Mouse (Mus musculus) heart, embryonic 14.5 days (tissue): ENCODE data around the gene Rin3. TPM values are rescaled to one million over a fixed set of nuclear protein-coding genes. Genes with fewer than 3 reads are reported as not detected.
"Not testable (repeated sequence)": the region's sequence is repeated elsewhere in the genome, so short reads cannot be mapped to it uniquely, and the experiment has no call there.

Experiments used
- ATAC-seq: fragments of 200-750 bp; cut with Nextera tagmentation; 2 replicates; pipeline ENCODE4 v1.8.0; 2017; ENCODE audit warnings: low read depth, moderate TSS enrichment; ENCODE audit not compliant: insufficient number of reproducible peaks, insufficient read depth, low FRiP score
- H3K27ac ChIP-seq, 2 experiments: fragments of 200-500 bp in 1 of 2; fragments of 300-500 bp in 1 of 2; sonication (generic) in 1 of 2; replicated peaks in 1 of 2; 2 replicates each; pipeline ENCODE4 v1.5.1; 2012 to 2014; ENCODE audit warnings: low read depth in 2 of 2, low read length in 2 of 2, control low read depth in 1 of 2, mild to moderate bottlenecking in 1 of 2, mixed read lengths in 1 of 2; ENCODE audit not compliant: control insufficient read depth in 1 of 2, insufficient read depth in 1 of 2
- H3K27me3 ChIP-seq: fragments of 300-500 bp; sonication (generic); 2 replicates; pipeline ENCODE4 v1.6.1; 2014; ENCODE audit warnings: mild to moderate bottlenecking, low read length, control low read depth; ENCODE audit not compliant: control insufficient read depth, insufficient read depth
- H3K36me3 ChIP-seq: fragments of 300-500 bp; sonication (generic); 2 replicates; pipeline ENCODE4 v1.6.1; 2014; ENCODE audit warnings: mild to moderate bottlenecking, control low read depth, low read length, mixed read lengths; ENCODE audit not compliant: control insufficient read depth, insufficient read depth
- H3K4me1 ChIP-seq, 2 experiments: fragments of 200-500 bp in 1 of 2; fragments of 300-500 bp in 1 of 2; sonication (generic) in 1 of 2; 2 replicates each; pipeline ENCODE4 v1.6.1; 2012 to 2014; ENCODE audit warnings: low read length in 2 of 2, control low read depth in 1 of 2, mixed read lengths in 1 of 2; ENCODE audit not compliant: control insufficient read depth in 2 of 2, insufficient read depth in 2 of 2
- H3K4me2 ChIP-seq: fragments of 300-500 bp; sonication (generic); 2 replicates; pipeline ENCODE4 v1.6.1; 2014; ENCODE audit warnings: mild to moderate bottlenecking, low read length
- H3K4me3 ChIP-seq, 2 experiments: fragments of 200-500 bp in 1 of 2; fragments of 300-500 bp in 1 of 2; sonication (generic) in 1 of 2; 2 replicates each; pipeline ENCODE4 v1.5.1; 2012 to 2014; ENCODE audit warnings: low read length in 2 of 2, mild to moderate bottlenecking in 2 of 2, control low read depth in 1 of 2, low read depth in 1 of 2, moderate library complexity in 1 of 2; ENCODE audit not compliant: control insufficient read depth in 1 of 2, insufficient read depth in 1 of 2
- H3K9ac ChIP-seq: fragments of 300-500 bp; sonication (generic); 2 replicates; pipeline ENCODE4 v1.6.1; 2014; ENCODE audit warnings: mild to moderate bottlenecking, low read length
- H3K9me3 ChIP-seq: fragments of 300-500 bp; sonication (generic); 2 replicates; pipeline ENCODE4 v1.6.1; 2016; ENCODE audit warnings: low read length, control low read depth; ENCODE audit not compliant: control insufficient read depth
- WGBS: fragments of 180-500 bp; shearing (Covaris S2); extraction: QIAGEN DNeasy Blood & Tissue Kit; methylation state at CpG from one replicate; pipeline ENCODE4 v1.1.7; 2014; 5-methylcytosine and 5-hydroxymethylcytosine counted together
- polyA plus RNA-seq: library from polyadenylated mRNA; unstranded; fragments of >200 nt; fragmentation: Nextera tagmentation; extraction: Ambion mirVana; gene quantifications from 2 replicates; pipeline ENCODE4 v1.2.1, GENCODE M21; 2014

The Rin3 gene
- polyA plus RNA-seq, 1 experiment from 2014 or later, result 11.8 TPM

- no peaks in the 10 kb centered on the region for H3K27me3 ChIP-seq
- ATAC-seq, result no peak
- no peak overlapping the region for H3K9ac ChIP-seq
- no peak overlapping the region for H3K4me2 ChIP-seq
- no peak overlapping the region for H3K4me3 ChIP-seq
- no peaks in the 10 kb centered on the region for H3K36me3 ChIP-seq
- H3K9me3 ChIP-seq, result no peaks in the 10 kb centered on the region
- peaks cover 6 to 7% of the 10 kb centered on the region in 2 experiments; a peak in 3 of 4 replicates for H3K4me1 ChIP-seq
- no peak overlapping the region for H3K27ac ChIP-seq
Measured at GRCm38 (mm10) chr12:102263249-102263648, 19.6 kb upstream of the Rin3 start.

GRCm38 (mm10) chr12:102266433-102266832 lies 16.4 kb upstream of the Rin3 start:
- H3K4me2 ChIP-seq, result no peak overlapping the region
- no peak overlapping the region for H3K27ac ChIP-seq
- no peak overlapping the region for H3K9ac ChIP-seq
- H3K36me3 ChIP-seq, result no peaks in the 10 kb centered on the region
- no peaks in the 10 kb centered on the region for H3K9me3 ChIP-seq
- 78% methylated on average over 8 of the region's 8 CpGs for WGBS
- peaks cover 0 to 5% of the 10 kb centered on the region in 2 experiments; a peak in 3 of 4 replicates for H3K4me1 ChIP-seq
- H3K4me3 ChIP-seq, result no peak overlapping the region
- no peak for ATAC-seq
- no peaks in the 10 kb centered on the region for H3K27me3 ChIP-seq

GRCm38 (mm10) chr12:102269144-102269543 lies 13.7 kb upstream of the Rin3 start:
- Histone ChIP-seq H3K4me3 (no peak overlapping the region), H3K36me3 (no peaks in the 10 kb centered on the region), H3K27me3 (no peaks in the 10 kb centered on the region), H3K9me3 (no peaks in the 10 kb centered on the region), H3K4me2 (no peak overlapping the region), H3K4me1 (peaks cover 0 to 2% of the 10 kb centered on the region in 2 experiments; a peak in 2 of 4 replicates), H3K9ac (no peak overlapping the region), H3K27ac (no peak overlapping the region)
- WGBS, result 42% methylated on average over 2 of the region's 2 CpGs
- no peak for ATAC-seq

- no peaks in the 10 kb centered on the region for H3K36me3 ChIP-seq
- no peak overlapping the region for H3K27ac ChIP-seq
- no peaks in the 10 kb centered on the region for H3K9me3 ChIP-seq
- no peak for ATAC-seq
- WGBS, result 67% methylated on average over 6 of the region's 6 CpGs
- H3K4me3 ChIP-seq, result no peak overlapping the region
- H3K27me3 ChIP-seq, result no peaks in the 10 kb centered on the region
- H3K4me1 ChIP-seq, result peaks cover 0 to 2% of the 10 kb centered on the region in 2 experiments; a peak in 2 of 4 replicates
- no peak overlapping the region for H3K4me2 ChIP-seq
- no peak overlapping the region for H3K9ac ChIP-seq
Measured at GRCm38 (mm10) chr12:102270776-102271405, 12.0 kb upstream of the Rin3 start.

GRCm38 (mm10) chr12:102271447-102271846 lies 11.4 kb upstream of the Rin3 start:
- Histone ChIP-seq H3K36me3 (no peaks in the 10 kb centered on the region), H3K4me3 (no peak overlapping the region), H3K27ac (no peak overlapping the region), H3K9me3 (no peaks in the 10 kb centered on the region), H3K4me1 (peaks cover 0 to 2% of the 10 kb centered on the region in 2 experiments; a peak in 2 of 4 replicates), H3K27me3 (no peaks in the 10 kb centered on the region), H3K9ac (no peak overlapping the region), H3K4me2 (no peak overlapping the region)
- ATAC-seq, result no peak
- WGBS, result 54% methylated on average over 4 of the region's 4 CpGs

- no peak overlapping the region for H3K4me3 ChIP-seq
- ATAC-seq, result no peak
- no peak overlapping the region for H3K4me2 ChIP-seq
- H3K4me1 ChIP-seq, result peaks cover 0 to 2% of the 10 kb centered on the region in 2 experiments; a peak in 2 of 4 replicates
- 0 out of 4 replicates have a peak overlapping the region, but pooled peaks of 1 of the 2 experiments have one; percentile 12 for H3K27ac ChIP-seq
- H3K9ac ChIP-seq, result no peak overlapping the region
- no peaks in the 10 kb centered on the region for H3K36me3 ChIP-seq
- 49% methylated on average over 7 of the region's 7 CpGs for WGBS
- H3K9me3 ChIP-seq, result peaks cover 8% of the 10 kb centered on the region; the same call in 1 of the 2 replicates
- no peaks in the 10 kb centered on the region for H3K27me3 ChIP-seq
Measured at GRCm38 (mm10) chr12:102275833-102276443, 6.9 kb upstream of the Rin3 start.

- H3K36me3 ChIP-seq, H3K4me3 ChIP-seq, H3K9me3 ChIP-seq, ATAC-seq, H3K27me3 ChIP-seq, H3K9ac ChIP-seq, H3K27ac ChIP-seq, H3K4me2 ChIP-seq: not testable (repeated sequence)
- 46% methylated on average over 3 of the region's 4 CpGs for WGBS
- peaks cover 14 to 23% of the 10 kb centered on the region in 2 experiments for H3K4me1 ChIP-seq
Measured at GRCm38 (mm10) chr12:102280290-102280689, 2.6 kb upstream of the Rin3 start.
